Mouse (Mus musculus) brain, embryonic 14.5 days (tissue): ENCODE data around the gene Pafah1b1.

ENCODE experiments used
- CTCF ChIP-seq: fragments of 200-500 bp; IDR thresholded peaks from 2 replicates; pipeline ENCODE4 v1.5.1; 2012; ENCODE audit warnings: inconsistent platforms, mild to moderate bottlenecking, moderate library complexity, borderline replicate concordance; ENCODE audit not compliant: insufficient read depth, insufficient read length; ENCODE audit errors: extremely low read depth
- POLR2A ChIP-seq: fragments of 200-500 bp; IDR thresholded peaks from 2 replicates; pipeline ENCODE4 v1.6.1; 2012; ENCODE audit warnings: mild to moderate bottlenecking, inconsistent platforms, borderline replicate concordance; ENCODE audit not compliant: poor library complexity, insufficient read depth, insufficient read length, severe bottlenecking; ENCODE audit errors: extremely low read depth

GRCm38 (mm10) chr11:74648676-74649075 lies 75.8 kb downstream of the Pafah1b1 start:
- TF ChIP-seq POLR2A, result no peak
- TF ChIP-seq CTCF, result no peak
